Mouse (Mus musculus) spleen, postnatal 14 days (tissue): ENCODE results near the gene Cfl2.

Source experiments
- DNase-seq, 2 experiments: peaks; one replicate each; pipeline ENCODE4 v3.0.0; 2021 to 2022; ENCODE audit warnings: low spot score in 2 of 2

Cfl2 gene

GRCm38 (mm10) chr12:54830574-54830973 lies 32.1 kb downstream of the Cfl2 start:
- DNase-seq, result peak; percentile 54 to 70

DNA sequence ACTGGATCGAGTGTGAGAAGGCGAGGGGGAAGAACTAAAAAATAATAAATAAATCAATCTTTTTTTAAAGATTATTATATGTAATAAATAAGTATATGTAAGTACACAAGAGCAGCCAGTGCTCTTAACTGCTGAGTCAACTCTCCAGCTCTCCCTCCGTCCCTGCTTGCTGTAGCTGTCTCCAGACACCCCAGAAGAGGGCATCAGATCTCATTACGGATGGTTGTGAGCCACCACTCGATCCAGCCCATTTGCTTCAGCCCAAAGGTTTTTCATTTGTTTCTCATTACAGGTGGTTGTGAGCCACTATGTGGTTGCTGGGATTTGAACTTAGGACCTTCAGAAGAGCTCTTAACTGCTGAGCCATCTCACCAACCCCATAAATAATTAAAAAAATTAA lies 32.8 kb downstream of the Cfl2 start:
- no peak for DNase-seq

GRCm38 (mm10) chr12:54828043-54828442 lies 34.6 kb downstream of the Cfl2 start:
- no peak for DNase-seq

GRCm38 (mm10) chr12:54825202-54825601 lies 37.5 kb downstream of the Cfl2 start:
- no peak for DNase-seq

DNA sequence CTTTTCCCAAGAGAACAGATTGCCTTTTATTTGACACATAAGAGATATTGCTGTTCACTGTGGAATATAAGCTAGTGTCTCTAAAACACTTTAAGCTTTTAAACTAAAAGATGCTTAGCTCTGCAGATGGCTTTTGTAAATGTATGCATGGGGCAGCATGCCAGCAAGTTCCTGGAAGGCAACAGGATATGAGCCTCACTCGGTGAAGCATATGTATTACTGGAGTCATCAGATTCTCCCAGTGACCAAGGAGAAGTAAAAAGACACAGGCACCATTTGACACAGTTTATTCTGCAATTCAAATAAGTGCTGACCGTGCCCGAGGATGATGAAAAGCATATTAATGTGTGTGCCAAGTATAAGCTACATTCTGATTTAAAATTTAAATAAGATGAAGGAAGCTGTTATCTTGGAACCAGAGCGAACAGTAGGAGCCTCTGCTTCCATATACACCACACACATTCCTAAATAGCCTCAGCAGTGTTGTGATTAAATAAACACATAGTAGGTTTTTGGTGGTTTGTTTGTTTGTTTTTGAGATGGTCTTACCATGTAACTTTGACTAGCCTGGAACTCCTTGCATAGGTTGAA lies 39.7 kb downstream of the Cfl2 start:
- DNase-seq, result no peak

GRCm38 (mm10) chr12:54820684-54821161 lies 42.0 kb downstream of the Cfl2 start:
- DNase-seq, result no peak

GRCm38 (mm10) chr12:54819181-54819935 lies 43.3 kb downstream of the Cfl2 start:
- no peak for DNase-seq

GRCm38 (mm10) chr12:54810142-54810541 lies 52.5 kb downstream of the Cfl2 start:
- DNase-seq, result no peak
